Mouse (Mus musculus) activated CD4-positive, CD25-positive, alpha-beta regulatory T cell, adult 4 months (primary cell): ENCODE data around the gene Pde4c. TPM values are rescaled to one million over a fixed set of nuclear protein-coding genes. Genes with fewer than 3 reads are reported as not detected.

ENCODE experiments used
- ATAC-seq: one replicate; pipeline ENCODE4 v1.8.0; 2017
- polyA plus RNA-seq, 2 experiments: library from polyadenylated mRNA; unstranded; fragments of 100-300 nt; shearing (Covaris generic); gene quantifications; one replicate each; pipeline ENCODE4 v1.2.1; 2017

Gene Pde4c
- polyA plus RNA-seq, 2 experiments from 2014 or later: 0.47 to 0.95 TPM

GRCm38 (mm10) chr8:70697366-70698250, 25.9 kb upstream of the Pde4c start:
- ATAC-seq: no peak

DNA sequence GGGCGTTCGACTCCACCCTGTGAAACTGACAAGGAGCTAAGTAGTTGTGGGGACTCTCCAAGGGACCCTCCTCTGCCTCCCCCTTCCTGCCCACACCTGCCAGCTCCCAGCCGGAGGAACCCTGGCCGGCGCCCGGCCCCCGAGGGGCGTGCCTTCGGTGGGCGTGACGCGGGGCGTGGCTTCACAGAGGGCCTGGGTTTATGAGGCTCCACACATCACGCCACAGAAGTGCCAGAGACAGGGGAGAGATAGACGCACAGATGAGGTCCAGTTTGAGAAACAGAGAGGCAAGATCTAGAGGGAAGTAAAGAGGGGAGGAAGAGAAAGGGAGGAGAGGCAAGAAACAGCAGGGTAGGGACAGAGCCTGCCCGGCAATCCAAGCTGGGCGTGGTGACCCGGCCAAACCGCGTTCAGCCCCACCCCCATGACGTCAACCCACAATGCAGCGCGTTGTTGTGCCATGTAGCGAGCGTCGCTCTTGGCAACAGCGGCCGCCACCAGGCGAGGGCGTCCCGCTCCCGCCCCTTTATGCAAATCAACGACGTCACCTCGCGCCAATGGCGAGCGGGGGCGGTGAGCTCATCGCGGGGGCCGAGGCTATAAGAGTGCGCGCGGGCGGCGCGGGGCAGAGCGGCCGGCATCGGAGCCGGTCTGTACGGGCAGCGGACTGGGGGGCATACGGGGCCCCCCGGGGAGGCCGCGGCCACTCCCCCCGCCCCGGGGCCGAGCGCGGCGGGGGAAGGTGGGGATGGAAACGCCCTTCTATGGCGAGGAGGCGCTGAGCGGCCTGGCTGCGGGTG, 25.0 kb upstream of the Pde4c start, which contains the start of gene Jund:
TSS of gene Jund (plus strand) at position 640 of the 800 bp plus-strand sequence.
- ATAC-seq: peak; percentile 60

DNA sequence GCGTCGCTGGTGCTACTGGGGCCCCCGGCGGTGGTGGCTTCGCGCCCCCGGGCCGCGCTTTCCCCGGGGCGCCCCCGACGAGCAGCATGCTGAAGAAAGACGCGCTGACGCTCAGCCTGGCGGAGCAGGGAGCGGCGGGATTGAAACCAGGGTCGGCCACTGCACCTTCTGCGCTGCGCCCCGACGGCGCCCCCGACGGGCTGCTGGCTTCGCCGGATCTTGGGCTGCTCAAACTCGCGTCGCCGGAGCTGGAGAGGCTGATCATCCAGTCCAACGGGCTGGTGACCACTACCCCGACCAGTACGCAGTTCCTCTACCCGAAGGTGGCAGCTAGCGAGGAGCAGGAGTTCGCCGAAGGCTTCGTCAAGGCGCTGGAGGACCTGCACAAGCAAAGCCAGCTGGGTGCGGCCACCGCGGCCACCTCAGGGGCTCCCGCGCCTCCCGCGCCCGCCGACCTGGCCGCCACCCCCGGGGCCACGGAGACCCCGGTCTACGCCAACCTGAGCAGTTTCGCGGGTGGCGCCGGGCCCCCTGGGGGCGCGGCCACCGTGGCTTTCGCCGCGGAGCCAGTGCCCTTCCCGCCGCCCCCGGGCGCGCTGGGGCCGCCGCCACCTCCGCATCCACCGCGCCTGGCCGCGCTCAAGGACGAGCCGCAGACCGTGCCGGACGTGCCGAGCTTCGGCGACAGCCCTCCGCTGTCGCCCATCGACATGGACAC, 24.2 kb upstream of the Pde4c start:
- ATAC-seq: peak; percentile 1

DNA sequence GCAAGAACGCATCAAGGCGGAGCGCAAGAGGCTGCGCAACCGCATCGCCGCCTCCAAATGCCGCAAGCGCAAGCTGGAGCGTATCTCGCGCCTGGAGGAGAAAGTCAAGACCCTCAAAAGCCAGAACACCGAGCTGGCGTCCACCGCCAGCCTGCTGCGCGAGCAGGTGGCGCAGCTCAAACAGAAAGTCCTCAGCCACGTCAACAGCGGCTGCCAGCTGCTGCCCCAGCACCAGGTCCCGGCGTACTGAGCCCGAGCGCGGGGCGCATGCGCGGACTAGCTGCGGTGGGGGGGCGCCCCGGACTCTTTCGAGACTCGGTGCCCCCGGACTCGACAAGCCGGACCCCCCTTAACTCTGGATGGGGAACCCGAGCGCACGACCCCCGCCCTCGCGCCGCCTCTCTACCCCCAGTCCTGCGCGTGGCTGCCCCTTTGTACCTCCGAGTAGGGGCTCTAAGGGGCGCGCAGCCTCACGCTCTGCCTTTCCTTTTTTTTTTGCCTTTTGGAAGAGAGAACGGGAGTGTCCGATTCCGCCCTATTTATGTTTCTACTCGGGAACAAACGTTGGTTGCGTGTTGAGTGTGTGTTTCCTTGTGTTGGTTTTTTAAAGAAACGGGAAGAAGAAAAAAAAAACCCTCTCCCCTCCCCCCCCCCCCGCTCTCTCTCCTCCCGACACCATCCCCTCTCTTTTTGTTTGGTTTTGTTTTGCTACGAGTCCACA, 23.5 kb upstream of the Pde4c start:
- ATAC-seq: no peak

- peak; percentile 4 for ATAC-seq
Observed at GRCm38 (mm10) chr8:70700555-70700922, 23.0 kb upstream of the Pde4c start.

DNA sequence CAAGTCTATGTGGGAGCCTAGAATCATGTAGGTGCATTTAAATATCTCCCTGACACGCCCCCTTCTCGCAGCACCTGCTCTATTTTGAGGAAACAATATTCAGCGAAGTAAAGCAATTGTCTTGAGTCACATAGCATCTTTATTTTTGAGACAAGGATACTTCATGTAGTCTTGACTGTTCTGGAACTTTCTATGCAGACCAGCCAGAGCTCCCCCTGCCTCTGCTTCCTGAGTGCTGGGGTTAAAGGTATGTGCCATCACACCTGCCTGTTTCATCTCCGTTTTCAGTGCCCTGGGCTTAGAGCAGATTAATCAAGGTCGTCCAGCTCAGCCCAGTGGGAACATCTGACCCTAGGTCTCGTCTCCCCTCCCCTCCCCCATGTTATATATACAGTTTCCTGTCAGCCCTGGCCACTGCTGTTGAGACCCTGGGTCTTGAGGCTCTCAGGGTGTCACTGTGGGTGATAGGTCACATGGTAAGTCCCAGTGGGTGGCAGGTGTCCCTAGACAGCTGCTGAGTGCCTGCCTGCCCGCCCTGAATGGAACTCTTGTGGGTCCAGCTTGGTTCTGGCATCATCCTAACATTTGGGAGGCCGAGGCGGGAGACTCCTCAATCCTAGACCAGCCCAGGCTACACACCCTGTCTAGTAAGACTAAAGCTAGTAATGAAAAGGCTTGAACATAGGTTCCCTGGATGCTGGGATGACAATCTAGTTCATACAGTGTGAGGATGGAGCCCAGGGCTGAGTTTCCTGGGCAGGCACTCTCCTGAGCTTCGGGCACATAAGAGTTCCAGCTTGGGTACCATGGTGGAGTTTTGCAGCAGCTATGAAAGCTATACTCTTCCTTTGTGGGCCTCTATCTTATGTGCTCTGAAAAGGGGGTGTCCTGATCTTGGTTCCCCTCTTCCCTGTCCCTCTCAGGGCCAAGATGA, 22.2 kb upstream of the Pde4c start:
- ATAC-seq: no peak

DNA sequence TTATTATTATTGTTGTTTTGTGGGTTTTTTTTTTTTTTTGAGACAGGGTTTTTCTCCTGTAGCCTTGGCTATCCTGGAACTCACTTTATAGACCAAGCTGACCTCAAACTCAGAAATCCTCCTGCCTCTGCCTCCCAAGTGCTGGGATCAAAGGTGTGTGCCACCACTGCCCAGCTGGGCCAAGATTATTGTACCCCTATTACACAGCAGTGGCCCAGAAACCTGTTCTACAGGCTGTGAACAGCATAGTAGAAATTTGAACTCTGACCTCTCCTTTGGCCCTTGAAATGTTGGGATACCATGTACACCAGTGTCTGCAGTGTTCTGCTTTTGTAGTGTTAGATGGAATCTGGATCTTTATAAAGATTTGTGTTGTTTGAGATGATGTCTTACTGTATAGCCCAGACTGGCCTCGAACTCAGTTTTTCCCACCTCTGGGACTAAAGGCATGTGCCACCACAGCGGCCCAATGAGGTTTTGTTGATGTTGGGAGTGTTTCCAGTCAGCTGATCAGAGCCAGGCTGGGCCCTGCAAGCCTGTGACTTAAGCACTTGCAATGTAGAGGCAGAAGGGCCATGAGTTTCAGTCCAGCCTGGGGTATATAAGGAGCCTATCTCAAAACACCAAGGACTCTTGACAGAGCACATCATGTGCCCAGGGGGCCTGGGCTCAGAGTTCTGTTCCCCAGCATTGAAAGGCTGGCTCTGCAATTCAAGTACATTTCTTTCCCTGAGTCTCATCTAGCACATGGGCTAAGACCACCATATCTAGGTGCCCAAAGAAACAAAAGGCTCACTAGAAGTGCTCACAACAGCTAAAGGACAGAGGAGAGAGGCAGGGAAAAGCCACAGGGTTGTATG, 21.3 kb upstream of the Pde4c start:
- ATAC-seq: no peak

DNA sequence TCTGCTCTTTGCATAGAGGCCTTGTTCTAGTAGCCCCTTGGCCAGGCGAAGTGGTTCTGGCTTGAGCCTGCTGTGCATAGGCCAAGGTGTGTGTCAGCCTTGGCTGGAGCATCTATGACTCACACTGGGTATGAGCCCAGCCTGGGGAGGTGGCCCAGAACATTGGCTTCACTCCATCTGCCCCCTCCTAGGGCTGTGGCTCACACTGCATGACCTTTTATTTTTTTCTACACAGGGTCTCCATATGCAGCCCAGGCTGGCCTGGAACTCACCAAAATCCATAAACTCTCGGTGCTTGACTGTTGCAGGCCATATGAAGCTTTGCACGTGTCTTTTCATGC, 20.7 kb upstream of the Pde4c start:
- ATAC-seq: no peak

- ATAC-seq: no peak
Observed at GRCm38 (mm10) chr8:70703287-70703686, 20.2 kb upstream of the Pde4c start, which contains the start of gene Iqcn. Gene Iqcn (plus strand): TSS chr8:70703457.

GRCm38 (mm10) chr8:70708281-70708680, 15.2 kb upstream of the Pde4c start:
- no peak for ATAC-seq

DNA sequence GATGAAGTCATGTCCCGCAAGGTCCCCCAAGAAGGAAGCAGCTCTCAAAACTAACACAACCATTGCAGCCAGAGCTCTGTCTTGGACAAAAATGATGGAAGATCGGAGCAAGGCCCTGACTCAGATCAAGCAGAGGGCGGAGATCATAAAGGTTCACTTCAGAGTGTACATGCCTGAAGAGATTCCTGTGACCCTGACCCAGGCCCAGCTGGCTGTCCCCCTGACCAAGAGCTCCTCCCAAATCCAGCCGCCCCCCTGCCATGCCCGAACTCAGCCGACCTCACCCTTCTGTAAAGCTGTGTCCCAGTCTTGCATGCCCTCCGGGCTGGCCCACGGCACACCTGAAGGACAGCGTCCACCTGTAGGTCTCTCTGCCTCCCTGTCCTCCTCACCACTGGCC, 13.7 kb upstream of the Pde4c start:
- no peak for ATAC-seq

DNA sequence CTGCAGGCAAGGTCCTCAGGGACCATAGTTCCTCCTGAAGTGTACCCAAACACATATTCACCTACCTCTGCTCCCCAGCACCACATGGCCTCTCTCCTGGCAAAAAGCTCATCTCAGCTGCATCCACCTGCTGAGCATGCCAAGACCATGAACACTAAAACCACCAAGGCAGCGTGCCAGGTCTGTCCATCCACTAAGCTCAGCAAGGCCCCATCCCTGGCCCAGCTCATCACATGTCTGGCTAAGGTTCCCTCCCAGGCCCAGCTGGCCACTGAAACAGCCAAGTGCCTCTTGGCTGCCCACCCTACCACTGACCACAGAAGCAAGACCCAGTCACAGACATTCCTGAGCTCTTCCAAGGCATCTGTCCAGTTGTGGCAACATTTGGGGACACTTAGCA, 13.2 kb upstream of the Pde4c start:
- ATAC-seq: no peak

GRCm38 (mm10) chr8:70711041-70711440, 12.5 kb upstream of the Pde4c start:
- no peak for ATAC-seq

DNA sequence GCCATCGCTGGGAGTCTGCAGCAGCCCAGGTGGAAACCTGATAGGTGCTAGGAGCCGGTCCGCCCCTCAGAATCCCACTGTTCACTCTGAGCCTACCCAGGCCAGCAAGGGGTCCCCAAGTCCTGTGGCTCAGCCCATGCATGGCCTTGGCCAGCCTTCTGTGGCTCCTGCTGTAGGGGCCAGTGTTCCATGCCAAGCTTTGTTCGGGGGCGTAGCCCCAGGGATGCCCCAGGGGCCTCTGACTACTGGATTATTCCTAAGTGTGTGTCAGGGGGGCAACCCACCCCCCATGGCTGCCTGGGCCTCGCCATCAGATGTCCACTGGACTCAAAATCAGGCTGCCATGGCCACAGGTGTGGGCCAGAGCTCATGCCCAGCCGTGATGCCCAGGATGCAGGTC, 9.5 kb upstream of the Pde4c start:
- no peak for ATAC-seq

DNA sequence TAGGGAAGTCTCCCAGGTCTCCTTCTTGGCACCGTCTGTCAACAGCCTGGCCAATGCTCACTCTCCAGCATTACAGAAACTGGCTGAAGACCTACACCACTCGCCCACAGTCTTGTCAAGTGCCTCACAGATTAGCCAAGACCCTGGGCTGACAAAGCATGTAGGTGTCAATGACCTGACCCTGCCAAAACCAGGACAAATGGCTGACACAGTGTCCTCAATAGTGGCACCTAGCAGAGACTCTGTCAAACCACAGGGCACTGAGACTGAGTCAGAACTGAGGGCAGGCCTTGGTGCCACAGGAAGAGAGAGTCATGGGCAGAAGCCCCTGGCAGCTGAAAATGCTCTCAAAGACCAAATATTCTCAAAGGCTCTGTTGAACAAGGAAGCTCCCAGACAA, 8.4 kb upstream of the Pde4c start:
- no peak for ATAC-seq

DNA sequence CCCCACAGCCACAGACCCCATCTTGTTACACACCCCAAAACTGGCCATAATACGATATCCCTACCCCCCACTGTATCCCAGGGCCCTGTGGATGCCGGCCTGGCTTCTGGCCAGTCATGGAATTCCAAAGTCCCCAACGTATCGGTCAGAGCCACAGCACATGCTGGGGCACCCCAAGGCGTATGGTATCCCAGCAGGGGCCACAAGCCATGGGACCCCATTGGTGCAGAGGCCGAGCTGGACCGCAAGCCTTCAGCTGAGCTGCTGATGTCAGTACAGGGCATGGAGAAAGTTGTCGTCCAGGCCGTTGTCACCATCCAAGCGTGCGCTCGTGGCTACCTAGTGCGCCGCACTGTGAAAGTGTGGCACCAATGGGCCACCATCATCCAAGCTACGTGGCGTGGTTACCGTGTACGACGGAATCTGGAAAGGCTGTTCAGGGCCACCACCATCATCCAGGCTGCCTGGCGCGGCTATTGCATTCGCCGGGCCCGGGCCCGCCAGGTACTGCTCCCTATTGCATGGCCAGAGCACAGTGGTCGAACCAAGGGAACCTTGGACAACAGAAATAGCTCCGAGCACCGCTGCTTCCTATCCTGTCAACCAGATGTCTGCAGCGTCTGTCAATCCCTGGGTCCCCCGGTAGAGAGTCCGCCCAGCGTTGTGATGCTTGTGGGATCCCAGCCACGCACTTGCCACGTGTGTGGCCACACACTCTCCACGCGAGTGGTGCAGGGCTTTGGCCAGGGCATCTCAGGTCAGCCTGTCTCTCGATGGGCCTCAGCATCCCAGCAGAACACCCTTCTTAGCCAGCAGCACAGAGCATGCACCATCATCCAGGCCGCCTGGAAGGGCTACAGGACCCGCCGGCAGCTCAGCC, 6.8 kb upstream of the Pde4c start:
- no peak for ATAC-seq

- ATAC-seq: peak; percentile 87
Observed at GRCm38 (mm10) chr8:70718297-70718696, 5.2 kb upstream of the Pde4c start, which contains the start of gene Gm3336. Gene Gm3336 (plus strand): TSS chr8:70718543.

GRCm38 (mm10) chr8:70719796-70720270, 3.7 kb upstream of the Pde4c start:
- no peak for ATAC-seq

DNA sequence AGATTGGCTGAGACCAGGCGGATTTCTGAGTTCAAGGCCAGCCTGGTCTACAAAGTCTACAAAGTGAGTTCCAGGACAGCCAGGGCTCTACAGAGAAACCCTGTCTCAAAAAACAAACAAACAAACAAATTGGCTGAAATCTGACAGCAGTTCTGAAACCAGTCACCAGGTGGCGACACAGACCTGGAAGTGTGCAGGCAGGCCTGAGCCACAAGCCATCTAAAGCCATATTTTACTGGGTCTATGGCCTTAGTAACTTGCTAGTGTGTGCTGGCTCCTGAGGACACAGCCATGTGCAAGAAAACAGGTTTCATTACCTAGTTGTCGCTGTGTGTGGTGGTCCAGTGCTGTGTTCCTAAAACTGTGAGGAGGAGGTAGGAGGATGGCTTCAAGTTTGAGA, 2.8 kb upstream of the Pde4c start:
- ATAC-seq: peak; percentile 52
